Mouse (Mus musculus) heart, embryonic 12.5 days (tissue): ENCODE results near the gene Dpy19l3. TPM values are rescaled to one million over a fixed set of nuclear protein-coding genes. Genes with fewer than 3 reads are reported as not detected.

Experiments
- ATAC-seq: fragments of 200-750 bp; cut with Nextera tagmentation; 2 replicates; pipeline ENCODE4 v1.8.0; 2017; ENCODE audit warnings: moderate TSS enrichment, moderate library complexity; ENCODE audit not compliant: insufficient number of reproducible peaks, low FRiP score
- H3K27ac ChIP-seq: fragments of 300-500 bp; sonication (generic); 2 replicates; pipeline ENCODE4 v1.5.1; 2016; ENCODE audit warnings: mild to moderate bottlenecking, moderate library complexity; ENCODE audit not compliant: poor library complexity, severe bottlenecking
- H3K27me3 ChIP-seq: fragments of 300-500 bp; sonication (generic); replicated peaks from 2 replicates; pipeline ENCODE4 v1.6.1; 2016; ENCODE audit warnings: mild to moderate bottlenecking, moderate library complexity
- H3K36me3 ChIP-seq: fragments of 300-500 bp; sonication (generic); 2 replicates; pipeline ENCODE4 v1.6.1; 2016; ENCODE audit warnings: mild to moderate bottlenecking, moderate library complexity
- H3K4me1 ChIP-seq: fragments of 300-500 bp; sonication (generic); replicated peaks from 2 replicates; pipeline ENCODE4 v1.6.1; 2016; ENCODE audit warnings: mild to moderate bottlenecking
- H3K4me2 ChIP-seq: fragments of 300-500 bp; sonication (generic); 2 replicates; pipeline ENCODE4 v1.6.1; 2016; ENCODE audit warnings: mild to moderate bottlenecking, moderate library complexity
- H3K4me3 ChIP-seq: fragments of 300-500 bp; sonication (generic); 2 replicates; pipeline ENCODE4 v1.5.1; 2016; ENCODE audit warnings: mild to moderate bottlenecking
- H3K9ac ChIP-seq: fragments of 300-500 bp; sonication (generic); 2 replicates; pipeline ENCODE4 v1.6.1; 2016; ENCODE audit warnings: mild to moderate bottlenecking, moderate library complexity
- H3K9me3 ChIP-seq: fragments of 300-500 bp; sonication (generic); replicated peaks from 2 replicates; pipeline ENCODE4 v1.6.1; 2016; ENCODE audit warnings: mild to moderate bottlenecking, moderate library complexity
- WGBS: fragments of 180-500 bp; shearing (Covaris S2); methylation state at CpG from one replicate; pipeline ENCODE4 v1.1.7; 2016; 5-methylcytosine and 5-hydroxymethylcytosine counted together
- polyA plus RNA-seq: library from polyadenylated mRNA; unstranded; fragments of >200 nt; fragmentation: Nextera tagmentation; extraction: Ambion mirVana; gene quantifications from 2 replicates; pipeline ENCODE4 v1.2.1, GENCODE M21; 2016

Gene Dpy19l3
- polyA plus RNA-seq, 1 experiment from 2014 or later = 14.2 TPM

DNA sequence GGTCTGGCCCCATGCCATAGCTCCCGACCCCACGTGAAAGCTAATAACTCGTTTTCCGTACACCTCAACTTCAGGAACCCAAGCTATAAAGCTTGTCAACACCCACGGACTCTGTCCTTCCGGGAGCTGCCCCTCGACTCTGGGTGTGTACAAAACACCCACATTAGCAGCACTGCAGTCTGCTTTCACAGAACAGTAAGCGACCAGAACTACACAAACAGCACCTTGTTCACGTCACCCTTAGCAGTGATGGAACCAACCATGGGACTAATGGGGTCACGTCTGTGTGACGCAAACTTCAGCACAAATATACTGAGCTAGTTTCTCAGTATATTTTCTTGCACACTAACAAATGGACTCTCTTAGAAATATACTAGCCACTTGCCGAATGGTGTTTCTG is 19.9 kb upstream of the Dpy19l3 start:
- no peak overlapping the region for H3K4me3 ChIP-seq
- H3K36me3 ChIP-seq = peaks cover 70% of the 10 kb centered on the region
- no peak overlapping the region for H3K27ac ChIP-seq
- no peak for ATAC-seq
- no peaks in the 10 kb centered on the region for H3K4me1 ChIP-seq
- WGBS = 91% methylated on average over 12 of the region's 12 CpGs
- peaks cover 3% of the 10 kb centered on the region; the same call in 1 of the 2 replicates for H3K9me3 ChIP-seq
- no peaks in the 10 kb centered on the region for H3K27me3 ChIP-seq
- H3K9ac ChIP-seq = no peak overlapping the region
- H3K4me2 ChIP-seq = no peak overlapping the region

GRCm38 (mm10) chr7:35772347-35772746 is 18.1 kb upstream of the Dpy19l3 start:
- WGBS = 96% methylated on average over 8 of the region's 8 CpGs
- peaks cover 55% of the 10 kb centered on the region for H3K36me3 ChIP-seq

DNA sequence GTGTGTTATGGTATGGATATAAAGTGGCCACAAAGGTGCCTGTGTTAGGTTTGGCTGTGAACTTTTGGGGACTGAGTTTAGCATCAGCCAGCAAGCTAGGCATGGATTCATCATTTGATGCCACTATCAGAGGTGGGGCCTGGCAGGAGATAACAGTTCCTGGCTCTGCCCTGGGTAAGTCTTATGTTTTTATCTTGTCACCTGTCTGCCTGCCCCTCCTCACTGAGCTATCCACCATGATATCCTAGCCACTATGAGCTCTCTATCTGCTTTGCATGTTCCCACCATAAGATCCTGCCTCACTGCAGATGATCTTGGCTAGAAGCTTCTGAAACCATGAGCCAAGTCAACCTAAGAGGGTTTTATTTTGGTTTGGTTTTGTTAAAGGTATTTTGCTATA is 16.9 kb upstream of the Dpy19l3 start:
- Histone ChIP-seq H3K36me3 (peaks cover 44% of the 10 kb centered on the region), H3K27ac (no peak overlapping the region), H3K4me1 (no peaks in the 10 kb centered on the region), H3K9me3 (peaks cover 3% of the 10 kb centered on the region; the same call in 1 of the 2 replicates), H3K27me3 (no peaks in the 10 kb centered on the region), H3K4me3 (no peak overlapping the region), H3K9ac (no peak overlapping the region), H3K4me2 (no peak overlapping the region)
- ATAC-seq = no peak

More at GRCm38 (mm10) chr7:35772347-35772746, 18.1 kb upstream of the Dpy19l3 start:
- H3K4me2 ChIP-seq = no peak overlapping the region
- no peaks in the 10 kb centered on the region for H3K27me3 ChIP-seq
- H3K9me3 ChIP-seq = peaks cover 3% of the 10 kb centered on the region; the same call in 1 of the 2 replicates
- no peak overlapping the region for H3K9ac ChIP-seq
- no peak overlapping the region for H3K27ac ChIP-seq
- no peak for ATAC-seq
- no peaks in the 10 kb centered on the region for H3K4me1 ChIP-seq
- no peak overlapping the region for H3K4me3 ChIP-seq

DNA sequence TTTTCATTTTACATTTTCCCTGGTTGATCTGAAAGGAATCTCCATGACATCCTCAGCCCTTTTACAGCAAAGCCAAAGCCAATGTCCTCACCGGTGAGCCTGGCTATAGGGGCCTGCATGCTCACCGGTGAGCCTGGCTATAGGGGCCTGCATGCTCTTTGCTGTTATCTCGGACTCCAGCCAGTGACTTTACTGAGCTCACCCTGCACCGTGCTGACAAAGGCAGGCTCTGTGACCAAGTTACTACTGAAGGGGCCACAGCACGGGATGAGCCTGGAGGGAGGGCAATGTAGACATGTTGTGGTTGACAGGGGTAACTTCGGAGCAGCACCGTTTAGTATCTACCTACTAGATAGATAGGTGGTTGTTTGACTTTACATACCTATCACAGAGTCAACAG is 15.9 kb upstream of the Dpy19l3 start:
- Histone ChIP-seq H3K4me1 (no peaks in the 10 kb centered on the region), H3K9me3 (peaks cover 3% of the 10 kb centered on the region; the same call in 1 of the 2 replicates), H3K27ac (no peak overlapping the region), H3K9ac (no peak overlapping the region), H3K4me2 (no peak overlapping the region), H3K4me3 (no peak overlapping the region), H3K27me3 (no peaks in the 10 kb centered on the region), H3K36me3 (peaks cover 34% of the 10 kb centered on the region)
- 63% methylated on average over 7 of the region's 7 CpGs for WGBS
- ATAC-seq = 0 out of 2 replicates have a peak, but pooled peaks have one; percentile 48

- Histone ChIP-seq H3K36me3 (no peaks in the 10 kb centered on the region), H3K9me3 (peaks cover 7% of the 10 kb centered on the region; the same call in 1 of the 2 replicates), H3K4me2 (no peak overlapping the region), H3K4me3 (no peak overlapping the region), H3K9ac (no peak overlapping the region), H3K4me1 (no peaks in the 10 kb centered on the region), H3K27ac (no peak overlapping the region), H3K27me3 (no peaks in the 10 kb centered on the region)
- ATAC-seq = no peak
- WGBS = 90% methylated on average over 11 of the region's 11 CpGs
Measured at GRCm38 (mm10) chr7:35764461-35764860, 10.2 kb upstream of the Dpy19l3 start.

GRCm38 (mm10) chr7:35761801-35762200 is 7.5 kb upstream of the Dpy19l3 start:
- ATAC-seq = no peak
- WGBS = 61% methylated on average over 4 of the region's 5 CpGs
- no peak overlapping the region for H3K4me3 ChIP-seq

DNA sequence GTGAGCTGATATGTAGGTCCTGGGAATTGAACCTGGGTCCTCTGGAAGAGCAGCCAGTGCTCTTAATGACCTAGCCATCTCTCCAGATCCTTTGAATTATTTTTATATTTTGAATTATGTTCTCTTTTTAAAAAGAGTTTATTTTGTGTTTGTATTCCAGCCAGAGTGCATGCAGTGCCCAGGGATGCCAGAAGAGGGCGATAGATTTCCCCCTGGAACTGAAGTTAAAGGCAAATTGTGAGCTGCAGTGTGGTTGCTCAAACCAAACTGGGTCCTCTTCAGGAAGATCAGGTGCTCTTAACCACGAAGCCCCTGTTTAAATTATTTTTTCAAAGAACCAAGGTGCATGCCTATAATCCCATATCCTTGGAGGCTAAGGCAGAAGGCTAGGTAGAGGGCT is 5.3 kb upstream of the Dpy19l3 start:
- Histone ChIP-seq H3K4me1 (no peaks in the 10 kb centered on the region), H3K36me3 (no peaks in the 10 kb centered on the region), H3K9ac (no peak overlapping the region), H3K4me3 (no peak overlapping the region), H3K9me3 (peaks cover 12% of the 10 kb centered on the region; the same call in 1 of the 2 replicates), H3K27me3 (no peaks in the 10 kb centered on the region), H3K27ac (no peak overlapping the region), H3K4me2 (no peak overlapping the region)
- WGBS = 10% methylated on average over 2 of the region's 2 CpGs
- ATAC-seq = no peak

More at GRCm38 (mm10) chr7:35761801-35762200, 7.5 kb upstream of the Dpy19l3 start:
- no peaks in the 10 kb centered on the region for H3K4me1 ChIP-seq
- no peaks in the 10 kb centered on the region for H3K36me3 ChIP-seq
- H3K9me3 ChIP-seq = peaks cover 7% of the 10 kb centered on the region; the same call in 1 of the 2 replicates
- no peak overlapping the region for H3K9ac ChIP-seq
- no peaks in the 10 kb centered on the region for H3K27me3 ChIP-seq
- H3K27ac ChIP-seq = no peak overlapping the region
- H3K4me2 ChIP-seq = no peak overlapping the region

DNA sequence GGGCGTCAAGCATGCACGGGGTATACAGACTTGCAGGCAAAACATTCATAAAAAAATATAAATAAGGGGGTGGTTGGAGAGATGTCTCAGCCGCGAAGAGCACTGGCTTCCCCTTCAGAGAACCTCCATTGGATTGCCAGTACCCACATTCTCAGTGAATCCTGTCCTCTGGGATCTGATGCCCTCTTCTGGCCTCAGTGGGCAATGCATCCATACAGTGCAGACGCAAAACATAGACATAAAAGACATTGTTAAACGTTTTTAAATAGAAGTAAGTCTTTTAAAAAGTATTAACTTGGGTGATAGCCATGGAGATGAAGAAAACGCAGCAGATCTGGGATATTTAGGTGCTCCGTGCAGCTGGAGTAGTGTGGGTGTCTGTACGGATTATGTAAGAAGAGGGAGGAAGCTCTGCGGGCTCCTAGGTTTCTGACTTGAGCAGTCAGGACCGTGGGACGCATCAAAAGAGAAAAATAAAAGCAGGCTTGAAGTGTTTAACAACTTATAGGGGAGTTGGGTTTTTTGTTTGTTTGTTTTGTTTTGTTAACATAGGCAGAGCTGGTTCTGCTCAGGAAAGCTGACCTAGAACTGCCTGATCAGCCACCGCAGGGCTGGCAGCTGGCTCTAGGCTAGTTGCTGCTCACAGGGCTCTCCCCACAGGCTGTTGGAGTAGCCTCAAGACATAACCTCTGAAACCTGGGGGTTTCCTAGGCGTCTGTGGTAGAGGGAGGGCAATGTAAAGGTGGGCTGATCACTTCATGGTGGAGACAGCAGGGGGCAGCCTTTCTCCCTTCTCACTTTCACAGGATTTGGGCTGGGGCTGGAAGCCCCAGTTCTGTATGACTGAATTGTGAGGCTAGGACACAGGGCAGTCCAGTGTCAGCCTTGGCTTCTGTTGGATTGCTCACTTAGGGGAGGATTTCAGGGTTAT is 2.5 kb upstream of the Dpy19l3 start:
- Histone ChIP-seq H3K27me3 (no peaks in the 10 kb centered on the region), H3K4me3 (no peak overlapping the region), H3K4me1 (no peaks in the 10 kb centered on the region; the same call in 1 of the 2 replicates), H3K27ac (no peak overlapping the region), H3K36me3 (no peaks in the 10 kb centered on the region), H3K9me3 (peaks cover 5% of the 10 kb centered on the region; the same call in 1 of the 2 replicates), H3K4me2 (no peak overlapping the region), H3K9ac (no peak overlapping the region)
- no peak for ATAC-seq
- 32% methylated on average over 14 of the region's 14 CpGs for WGBS

DNA sequence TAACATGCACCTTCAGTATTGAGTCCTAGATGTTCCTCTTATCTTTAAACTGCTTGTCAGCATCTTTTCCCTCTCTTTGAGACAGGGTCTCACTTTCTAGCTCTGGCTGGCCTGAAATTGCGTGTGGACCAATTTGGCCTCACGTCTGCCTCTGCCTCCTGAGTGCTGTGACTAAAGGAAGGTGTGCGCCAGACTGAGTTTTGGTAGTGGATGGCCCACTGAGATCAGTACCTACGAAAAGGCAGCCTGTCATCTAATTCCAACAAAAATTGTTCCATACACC is 573 bp upstream of the Dpy19l3 start:
- no peaks in the 10 kb centered on the region; the same call in 1 of the 2 replicates for H3K4me1 ChIP-seq
- WGBS = 63% methylated on average over 4 of the region's 4 CpGs
- H3K27ac ChIP-seq = no peak overlapping the region
- H3K9ac ChIP-seq = peak overlapping the region; percentile 86
- peak overlapping the region; percentile 74 for H3K4me3 ChIP-seq
- no peak for ATAC-seq
- H3K36me3 ChIP-seq = peaks cover 5% of the 10 kb centered on the region; the same call in 1 of the 2 replicates
- H3K27me3 ChIP-seq = no peaks in the 10 kb centered on the region
- H3K9me3 ChIP-seq = peaks cover 5% of the 10 kb centered on the region; the same call in 1 of the 2 replicates
- peak overlapping the region; percentile 99 for H3K4me2 ChIP-seq

GRCm38 (mm10) chr7:35753319-35754032 is 778 bp downstream of the Dpy19l3 start:
- peak overlapping the region; percentile 99 for H3K4me2 ChIP-seq
- H3K4me3 ChIP-seq = peak overlapping the region; percentile 74
- H3K36me3 ChIP-seq = peaks cover 18% of the 10 kb centered on the region
- ATAC-seq = no peak; the same call in 1 of the 2 replicates
- H3K27ac ChIP-seq = no peak overlapping the region
- peak overlapping the region; percentile 86 for H3K9ac ChIP-seq
- H3K27me3 ChIP-seq = no peaks in the 10 kb centered on the region
- H3K4me1 ChIP-seq = no peaks in the 10 kb centered on the region; the same call in 1 of the 2 replicates
- 0 out of 2 replicates have a peak, but pooled peaks cover 5% of the 10 kb centered on the region for H3K9me3 ChIP-seq
- 6% methylated on average over 15 of the region's 15 CpGs for WGBS

DNA sequence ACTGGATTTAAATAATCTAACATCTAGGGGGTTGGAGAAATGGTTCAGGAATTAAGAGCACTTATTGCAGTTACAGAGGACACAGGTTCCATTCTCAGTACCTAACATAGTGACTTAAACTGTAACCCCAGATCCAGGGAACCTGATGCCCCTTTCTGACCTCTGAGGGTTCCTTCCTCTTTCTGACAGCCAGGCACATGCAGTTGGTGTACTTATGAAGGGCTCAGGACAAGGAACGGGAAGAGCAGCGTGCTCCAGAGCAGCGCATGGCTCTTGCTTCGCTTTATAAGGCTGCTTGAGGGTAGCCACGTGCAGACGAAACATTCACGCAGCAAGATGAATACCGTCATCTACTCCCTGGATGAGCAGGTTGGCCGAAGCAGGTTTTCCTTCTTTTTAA is 3.4 kb downstream of the Dpy19l3 start:
- H3K4me1 ChIP-seq = no peaks in the 10 kb centered on the region; the same call in 1 of the 2 replicates
- no peaks in the 10 kb centered on the region for H3K27me3 ChIP-seq
- H3K4me3 ChIP-seq = no peak overlapping the region
- WGBS = 88% methylated on average over 9 of the region's 9 CpGs
- H3K4me2 ChIP-seq = no peak overlapping the region
- no peak overlapping the region for H3K9ac ChIP-seq
- ATAC-seq = no peak
- H3K36me3 ChIP-seq = peaks cover 42% of the 10 kb centered on the region
- H3K9me3 ChIP-seq = no peaks in the 10 kb centered on the region
- no peak overlapping the region for H3K27ac ChIP-seq
